Mouse (Mus musculus): Measurements from ENCODE around the gene Med17. TPM values are rescaled to one million over a fixed set of nuclear protein-coding genes. Genes with fewer than 3 reads are reported as not detected.
"Not testable (repeated sequence)": the region's sequence is repeated elsewhere in the genome, so short reads cannot be mapped to it uniquely, and the experiment has no call there.

Gene Med17
- polyA plus RNA-seq (2012; rRNA removed): 12.1 and 17.3 TPM in 2 replicates

- Histone ChIP-seq H3K36me3 (ENCODE audit: control insufficient read depth, insufficient read depth, low read length) (no peaks in the 10 kb centered on the region), H3K4me1 (ENCODE audit: control insufficient read depth, insufficient read depth, low read length) (peaks cover 3% of the 10 kb centered on the region; the same call in 1 of the 2 replicates), H3K27me3 (ENCODE audit: control insufficient read depth, insufficient read depth, low read length) (no peaks in the 10 kb centered on the region), H3K4me3 (ENCODE audit: control insufficient read depth, low read depth, low read length) (peak within 1 kb of the TSS; percentile 97), H3K27ac (ENCODE audit: control insufficient read depth, insufficient read depth, low read depth, low read length) (peak within 1 kb of the TSS; percentile 89)
- TF ChIP-seq CTCF (IDR thresholded peaks at IDR 0.05; ENCODE audit: control insufficient read depth, insufficient read depth, insufficient replicate concordance, low read depth, low read length): no peak
- peak; percentile 98 for TF ChIP-seq POLR2A (IDR thresholded peaks at IDR 0.05; ENCODE audit: control insufficient read depth, low read depth, low read length)
These were observed at the start of gene Med17 for GRCm38 (mm10) chr9:15279649-15280490. Gene Med17 (minus strand): TSS chr9:15279931.

GRCm38 (mm10) chr9:15318170-15318742 is 38.5 kb upstream of the Med17 start:
- Histone ChIP-seq H3K27me3 (ENCODE audit: control insufficient read depth, insufficient read depth, low read length) (no peaks in the 10 kb centered on the region), H3K36me3 (ENCODE audit: control insufficient read depth, insufficient read depth, low read length) (no peaks in the 10 kb centered on the region; the same call in 1 of the 2 replicates), H3K4me1 (ENCODE audit: control insufficient read depth, insufficient read depth, low read length) (no peaks in the 10 kb centered on the region), H3K4me3 (ENCODE audit: control insufficient read depth, low read depth, low read length) (no peak overlapping the region), H3K27ac (ENCODE audit: control insufficient read depth, insufficient read depth, low read depth, low read length) (no peak overlapping the region)
- TF ChIP-seq POLR2A (IDR thresholded peaks at IDR 0.05; ENCODE audit: control insufficient read depth, low read depth, low read length): no peak
- TF ChIP-seq CTCF (IDR thresholded peaks at IDR 0.05; ENCODE audit: control insufficient read depth, insufficient read depth, insufficient replicate concordance, low read depth, low read length): no peak

- H3K36me3 ChIP-seq (ENCODE audit: control insufficient read depth, insufficient read depth, low read length): no peaks in the 10 kb centered on the region; the same call in 1 of the 2 replicates
These were observed 37.8 kb upstream of the Med17 start for GRCm38 (mm10) chr9:15317223-15318169.

GRCm38 (mm10) chr9:15316296-15316695 is 36.6 kb upstream of the Med17 start:
- H3K27ac ChIP-seq (ENCODE audit: control insufficient read depth, insufficient read depth, low read depth, low read length); H3K27me3 ChIP-seq (ENCODE audit: control insufficient read depth, insufficient read depth, low read length); H3K4me1 ChIP-seq (ENCODE audit: control insufficient read depth, insufficient read depth, low read length); H3K4me3 ChIP-seq (ENCODE audit: control insufficient read depth, low read depth, low read length); H3K36me3 ChIP-seq (ENCODE audit: control insufficient read depth, insufficient read depth, low read length): not testable (repeated sequence)

More at GRCm38 (mm10) chr9:15317223-15318169, 37.8 kb upstream of the Med17 start:
- no peak overlapping the region for H3K4me3 ChIP-seq (ENCODE audit: control insufficient read depth, low read depth, low read length)
- no peaks in the 10 kb centered on the region for H3K4me1 ChIP-seq (ENCODE audit: control insufficient read depth, insufficient read depth, low read length)
- no peak overlapping the region for H3K27ac ChIP-seq (ENCODE audit: control insufficient read depth, insufficient read depth, low read depth, low read length)
- TF ChIP-seq CTCF (IDR thresholded peaks at IDR 0.05; ENCODE audit: control insufficient read depth, insufficient read depth, insufficient replicate concordance, low read depth, low read length): no peak
- no peak for TF ChIP-seq POLR2A (IDR thresholded peaks at IDR 0.05; ENCODE audit: control insufficient read depth, low read depth, low read length)
- H3K27me3 ChIP-seq (ENCODE audit: control insufficient read depth, insufficient read depth, low read length): no peaks in the 10 kb centered on the region

GRCm38 (mm10) chr9:15314619-15315018 is 34.9 kb upstream of the Med17 start:
- no peak for TF ChIP-seq CTCF (IDR thresholded peaks at IDR 0.05; ENCODE audit: control insufficient read depth, insufficient read depth, insufficient replicate concordance, low read depth, low read length)
- no peak for TF ChIP-seq POLR2A (IDR thresholded peaks at IDR 0.05; ENCODE audit: control insufficient read depth, low read depth, low read length)
- no peak overlapping the region for H3K27ac ChIP-seq (ENCODE audit: control insufficient read depth, insufficient read depth, low read depth, low read length)

GRCm38 (mm10) chr9:15313633-15314032 is 33.9 kb upstream of the Med17 start:
- H3K4me3 ChIP-seq (ENCODE audit: control insufficient read depth, low read depth, low read length): no peak overlapping the region
- no peak overlapping the region for H3K27ac ChIP-seq (ENCODE audit: control insufficient read depth, insufficient read depth, low read depth, low read length)
- peaks cover 1% of the 10 kb centered on the region for H3K36me3 ChIP-seq (ENCODE audit: control insufficient read depth, insufficient read depth, low read length)
- H3K4me1 ChIP-seq (ENCODE audit: control insufficient read depth, insufficient read depth, low read length): no peaks in the 10 kb centered on the region
- TF ChIP-seq POLR2A (IDR thresholded peaks at IDR 0.05; ENCODE audit: control insufficient read depth, low read depth, low read length): no peak
- no peaks in the 10 kb centered on the region for H3K27me3 ChIP-seq (ENCODE audit: control insufficient read depth, insufficient read depth, low read length)

More at GRCm38 (mm10) chr9:15314619-15315018, 34.9 kb upstream of the Med17 start:
- Histone ChIP-seq H3K4me3 (ENCODE audit: control insufficient read depth, low read depth, low read length) (no peak overlapping the region), H3K27me3 (ENCODE audit: control insufficient read depth, insufficient read depth, low read length) (no peaks in the 10 kb centered on the region), H3K36me3 (ENCODE audit: control insufficient read depth, insufficient read depth, low read length) (no peaks in the 10 kb centered on the region; the same call in 1 of the 2 replicates), H3K4me1 (ENCODE audit: control insufficient read depth, insufficient read depth, low read length) (no peaks in the 10 kb centered on the region)

All from testis, adult 2 months (tissue).